Mouse (Mus musculus) CH12.LX (cell line): ENCODE data around the gene Gbx2. TPM values are rescaled to one million over a fixed set of nuclear protein-coding genes. Genes with fewer than 3 reads are reported as not detected.

Experiments used
- DNase-seq: peaks from one replicate; pipeline ENCODE4 v3.0.0-alpha.2; 2013; ENCODE audit errors: extremely low read depth
- H3K27ac ChIP-seq: 2 replicates; pipeline ENCODE4 v1.5.1; 2012; ENCODE audit warnings: low read depth, mild to moderate bottlenecking, control low read depth, moderate library complexity; ENCODE audit not compliant: insufficient read depth
- H3K27me3 ChIP-seq: replicated peaks from 2 replicates; pipeline ENCODE3; 2012; ENCODE audit warnings: inconsistent platforms
- H3K36me3 ChIP-seq, 2 experiments: replicated peaks in 1 of 2; 2 replicates each; pipeline versions ENCODE3 to v1.6.1; 2012; ENCODE audit warnings: inconsistent platforms in 1 of 2, low read length in 1 of 2, mild to moderate bottlenecking in 1 of 2, mixed read lengths in 1 of 2, moderate library complexity in 1 of 2; ENCODE audit not compliant: control insufficient read depth in 1 of 2, insufficient read depth in 1 of 2
- H3K4me1 ChIP-seq, 2 experiments: 2 replicates each; pipeline ENCODE4 v1.6.1; 2012; ENCODE audit warnings: inconsistent platforms in 1 of 2, moderate library complexity in 1 of 2; ENCODE audit not compliant: insufficient read depth in 2 of 2, control insufficient read depth in 1 of 2
- H3K4me2 ChIP-seq: 2 replicates; pipeline ENCODE4 v1.6.1; 2012; ENCODE audit warnings: low read depth, mild to moderate bottlenecking, control low read depth; ENCODE audit not compliant: poor library complexity, insufficient read depth, severe bottlenecking
- H3K4me3 ChIP-seq, 3 experiments: fragments of 150-350 bp in 1 of 3; sonication (generic) in 1 of 3; replicated peaks in 1 of 3; 2 replicates each; pipeline versions ENCODE3 to v1.5.1; 2011 to 2012; ENCODE audit warnings: low read depth in 2 of 3, low read length in 2 of 3, mild to moderate bottlenecking in 2 of 3, moderate library complexity in 2 of 3, control low read depth in 1 of 3, improper control_type of control experiment in 1 of 3, inconsistent platforms in 1 of 3, mixed read lengths in 1 of 3; ENCODE audit not compliant: poor library complexity in 1 of 3
- H3K79me2 ChIP-seq: replicated peaks from 2 replicates; pipeline ENCODE4 v1.6.1; 2012; ENCODE audit warnings: mild to moderate bottlenecking, moderate library complexity; ENCODE audit not compliant: control insufficient read depth, poor library complexity, insufficient read depth, severe bottlenecking; ENCODE audit errors: extremely low read depth
- H3K9ac ChIP-seq: 2 replicates; pipeline ENCODE4 v1.6.1; 2012; ENCODE audit warnings: low read depth, mild to moderate bottlenecking, control low read depth, moderate library complexity; ENCODE audit not compliant: insufficient read depth
- H3K9me3 ChIP-seq: replicated peaks from 2 replicates; pipeline ENCODE3; 2012; ENCODE audit warnings: low read length, inconsistent platforms, mixed read lengths
- BHLHE40 ChIP-seq: IDR thresholded peaks from 2 replicates; pipeline ENCODE4 v1.6.1; 2011; ENCODE audit warnings: mild to moderate bottlenecking, low read depth, low read length, improper control_type of control experiment
- CHD1 ChIP-seq: IDR thresholded peaks from 2 replicates; pipeline ENCODE4 v1.6.1; 2012; ENCODE audit warnings: low read depth, low read length, improper control_type of control experiment, inconsistent platforms
- CHD2 ChIP-seq: IDR thresholded peaks from 2 replicates; pipeline ENCODE4 v1.6.1; 2011; ENCODE audit warnings: low read length, improper control_type of control experiment
- CTCF ChIP-seq, 2 experiments: IDR thresholded peaks in 1 of 2; conservative IDR thresholded peaks in 1 of 2; 2 replicates each; pipeline ENCODE4 v1.5.1; 2011 to 2012; ENCODE audit warnings: low read depth in 2 of 2, low read length in 2 of 2, improper control_type of control experiment in 1 of 2, inconsistent platforms in 1 of 2, mild to moderate bottlenecking in 1 of 2, moderate library complexity in 1 of 2
- E2F4 ChIP-seq: IDR thresholded peaks from 2 replicates; pipeline ENCODE4 v1.6.1; 2011; ENCODE audit warnings: low read depth, low read length, improper control_type of control experiment; ENCODE audit not compliant: insufficient replicate concordance
- ELF1 ChIP-seq: IDR thresholded peaks from 2 replicates; pipeline ENCODE4 v1.6.1; 2014; ENCODE audit warnings: low read depth, mild to moderate bottlenecking, inconsistent platforms, low read length, improper control_type of control experiment
- EP300 ChIP-seq: IDR thresholded peaks from 2 replicates; pipeline ENCODE4 v1.6.1; 2011; ENCODE audit warnings: low read length, improper control_type of control experiment
- GABPA ChIP-seq: IDR thresholded peaks from 2 replicates; pipeline ENCODE4 v1.6.1; 2012; ENCODE audit warnings: low read depth, low read length, improper control_type of control experiment, inconsistent platforms; ENCODE audit not compliant: insufficient replicate concordance
- IRF4 ChIP-seq: IDR thresholded peaks from 2 replicates; pipeline ENCODE4 v1.6.1; 2014; ENCODE audit warnings: low read depth, mild to moderate bottlenecking, inconsistent platforms, low read length, improper control_type of control experiment
- JUN ChIP-seq: IDR thresholded peaks from 2 replicates; pipeline ENCODE4 v1.6.1; 2011; ENCODE audit warnings: low read depth, mild to moderate bottlenecking, low read length, improper control_type of control experiment, moderate library complexity; ENCODE audit not compliant: insufficient read depth
- KAT2A ChIP-seq: IDR thresholded peaks from 2 replicates; pipeline ENCODE4 v1.6.1; 2012; ENCODE audit warnings: low read length, improper control_type of control experiment, inconsistent platforms; ENCODE audit not compliant: insufficient replicate concordance
- MAFK ChIP-seq: IDR thresholded peaks from 2 replicates; pipeline ENCODE4 v1.6.1; 2011; ENCODE audit warnings: low read length, improper control_type of control experiment; ENCODE audit not compliant: insufficient replicate concordance
- MAX ChIP-seq: IDR thresholded peaks from 2 replicates; pipeline ENCODE4 v1.6.1; 2011; ENCODE audit warnings: low read length, improper control_type of control experiment
- MAZ ChIP-seq: IDR thresholded peaks from 2 replicates; pipeline ENCODE4 v1.6.1; 2012; ENCODE audit warnings: low read depth, mild to moderate bottlenecking, inconsistent platforms, low read length, improper control_type of control experiment, moderate library complexity
- MEF2A ChIP-seq: IDR thresholded peaks from 2 replicates; pipeline ENCODE4 v1.6.1; 2014; ENCODE audit warnings: low read depth, mild to moderate bottlenecking, inconsistent platforms, low read length, improper control_type of control experiment, borderline replicate concordance
- MXI1 ChIP-seq: IDR thresholded peaks from 2 replicates; pipeline ENCODE4 v1.6.1; 2011; ENCODE audit warnings: mild to moderate bottlenecking, low read depth, low read length, improper control_type of control experiment
- NELFE ChIP-seq: IDR thresholded peaks from 2 replicates; pipeline ENCODE4 v1.6.1; 2011; ENCODE audit warnings: low read depth, low read length, improper control_type of control experiment
- NRF1 ChIP-seq: IDR thresholded peaks from 2 replicates; pipeline ENCODE4 v1.6.1; 2014; ENCODE audit warnings: low read depth, mild to moderate bottlenecking, inconsistent platforms, low read length, improper control_type of control experiment, moderate library complexity
- PAX5 ChIP-seq: IDR thresholded peaks from 2 replicates; pipeline ENCODE4 v1.6.1; 2012; ENCODE audit warnings: low read length, inconsistent platforms, mixed read lengths
- POLR2AphosphoS2 ChIP-seq: IDR thresholded peaks from 2 replicates; pipeline ENCODE4 v1.6.1; 2011; ENCODE audit warnings: low read depth, low read length, improper control_type of control experiment
- RAD21 ChIP-seq: IDR thresholded peaks from 2 replicates; pipeline ENCODE4 v1.6.1; 2011; ENCODE audit warnings: low read depth, mild to moderate bottlenecking, low read length, improper control_type of control experiment, moderate library complexity
- RCOR1 ChIP-seq: conservative IDR thresholded peaks from 2 replicates; pipeline ENCODE4 v1.6.1; 2012; ENCODE audit warnings: low read depth, mild to moderate bottlenecking, inconsistent platforms, low read length, improper control_type of control experiment
- SMC3 ChIP-seq: IDR thresholded peaks from 2 replicates; pipeline ENCODE4 v1.6.1; 2011; ENCODE audit warnings: low read depth, low read length, improper control_type of control experiment
- TBP ChIP-seq: conservative IDR thresholded peaks from 2 replicates; pipeline ENCODE4 v1.6.1; 2011; ENCODE audit warnings: low read depth, low read length, improper control_type of control experiment
- UBTF ChIP-seq: IDR thresholded peaks from 2 replicates; pipeline ENCODE4 v1.6.1; 2012; ENCODE audit warnings: low read depth, mild to moderate bottlenecking, inconsistent platforms, low read length, improper control_type of control experiment, moderate library complexity
- USF1 ChIP-seq: IDR thresholded peaks from 2 replicates; pipeline ENCODE4 v1.6.1; 2014; ENCODE audit warnings: low read depth, mild to moderate bottlenecking, inconsistent platforms, low read length, improper control_type of control experiment
- USF2 ChIP-seq: conservative IDR thresholded peaks from 2 replicates; pipeline ENCODE4 v1.6.1; 2011; ENCODE audit warnings: low read depth, low read length, improper control_type of control experiment
- ZKSCAN1 ChIP-seq: IDR thresholded peaks from 2 replicates; pipeline ENCODE4 v1.6.1; 2012; ENCODE audit warnings: low read depth, inconsistent platforms, low read length, improper control_type of control experiment, borderline replicate concordance
- ZMIZ1 ChIP-seq: IDR thresholded peaks from 2 replicates; pipeline ENCODE4 v1.6.1; 2012; ENCODE audit warnings: low read depth, mild to moderate bottlenecking, inconsistent platforms, low read length, improper control_type of control experiment
- dilution Hi-C: fragments of 300-500 bp; cut with MboI; formaldehyde crosslinking; loops from 2 replicates; pipeline ENCODE4 v1.14.3; 2020; ENCODE audit warnings: low sequenced_read_pairs; ENCODE audit not compliant: extremely low pct_unique_long_range_greater_than_20kb, extremely low pct_ligation_motif_present
- in situ Hi-C: fragments of 300-500 bp; cut with MboI; formaldehyde crosslinking; loops from 3 replicates; pipeline ENCODE4 v1.14.3; 2019; ENCODE audit warnings: low sequenced_read_pairs, low pct_ligation_motif_present, low pct_unique_long_range_greater_than_20kb, mixed read lengths
- polyA plus RNA-seq: library from polyadenylated mRNA; unstranded; fragments of >175 nt; gene quantifications from 2 replicates; pipeline ENCODE4 v1.2.1, GENCODE M21; 2012; ENCODE audit warnings: low read depth; ENCODE audit not compliant: insufficient read length
- total RNA-seq, 2 experiments: library from RNA; depleted of rRNA; stranded (reverse); fragments of 300-350 nt in 1 of 2; fragments of >200 nt in 1 of 2; gene quantifications; 2 replicates each; pipeline ENCODE4 v1.2.3; 2012 to 2014

The Gbx2 gene
- total and polyA plus RNA-seq, 3 experiments: not detected

- dilution Hi-C loops: no loop called here
- peaks cover 85% of the 10 kb centered on the region for H3K9me3 ChIP-seq
- no peak overlapping the region for H3K4me3 ChIP-seq
- TF ChIP-seq MAFK (no peak), CHD2 (no peak), ZMIZ1 (no peak), SMC3 (no peak), TBP (no peak), MXI1 (no peak), ELF1 (no peak), MAX (no peak), POLR2AphosphoS2 (no peak), NRF1 (no peak), UBTF (no peak), CTCF (conservative IDR thresholded peaks at IDR 0.05 in 1 of 2, IDR thresholded peaks at IDR 0.05 in 1 of 2; ENCODE audit: low read depth in 2 of 2, low read length in 2 of 2) (no peak)
- H3K79me2 ChIP-seq: no peaks in the 10 kb centered on the region
- no peak overlapping the region for H3K9ac ChIP-seq
- no peaks in the 10 kb centered on the region for H3K36me3 ChIP-seq
- H3K27ac ChIP-seq: no peak overlapping the region
- no peaks in the 10 kb centered on the region for H3K27me3 ChIP-seq
- H3K4me2 ChIP-seq: no peak overlapping the region
- DNase-seq: no peak
- no peaks in the 10 kb centered on the region for H3K4me1 ChIP-seq
- in situ Hi-C loops: no loop called here
These were observed 1.0 kb upstream of the Gbx2 start for GRCm38 (mm10) chr1:89932021-89932423.

DNA sequence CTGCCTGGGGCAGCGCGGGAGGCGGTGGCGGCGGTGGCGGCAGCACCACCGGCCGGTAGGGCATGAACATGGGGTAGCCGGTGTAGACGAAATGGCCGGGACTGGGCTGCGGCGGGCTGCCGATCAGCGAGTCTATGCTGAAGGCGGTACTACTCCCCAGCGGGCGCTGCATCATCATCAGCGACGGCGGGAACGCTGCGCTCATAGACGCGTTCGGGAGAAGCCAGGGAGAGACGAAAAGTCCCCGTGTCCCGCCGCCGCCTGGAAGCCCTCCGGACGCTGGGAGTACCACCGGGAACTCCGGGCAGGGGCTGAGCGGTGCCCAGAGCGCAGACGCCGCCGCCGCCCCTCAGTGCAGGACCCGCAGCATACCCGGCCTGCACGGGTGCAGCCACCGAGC, 428 bp downstream of the Gbx2 start:
- no peaks in the 10 kb centered on the region for H3K27me3 ChIP-seq
- H3K4me1 ChIP-seq: no peaks in the 10 kb centered on the region
- no peak overlapping the region for H3K9ac ChIP-seq

More for the DNA sequence above, 428 bp downstream of the Gbx2 start:
- no peak overlapping the region for H3K4me2 ChIP-seq
- H3K27ac ChIP-seq: no peak overlapping the region
- H3K9me3 ChIP-seq: peaks cover 86% of the 10 kb centered on the region
- H3K36me3 ChIP-seq: no peaks in the 10 kb centered on the region
- dilution Hi-C loops: no loop called here
- H3K4me3 ChIP-seq: no peak overlapping the region
- in situ Hi-C loops: no loop called here
- no peaks in the 10 kb centered on the region for H3K79me2 ChIP-seq
- TF ChIP-seq KAT2A (no peak), BHLHE40 (no peak), MAZ (no peak), PAX5 (no peak), CHD1 (no peak), NELFE (no peak), ZKSCAN1 (no peak), USF2 (no peak), CHD2 (no peak), GABPA (no peak), MEF2A (no peak), IRF4 (no peak), RCOR1 (no peak), JUN (no peak), MAX (no peak), E2F4 (no peak), USF1 (no peak), EP300 (no peak), RAD21 (no peak)
- DNase-seq: no peak
